Mouse (Mus musculus) C2C12 (cell line): ENCODE measurements around the gene Rps12. TPM values are rescaled to one million over a fixed set of nuclear protein-coding genes. Genes with fewer than 3 reads are reported as not detected.

Experiments used
- H3K27me3 ChIP-seq: one replicate; pipeline ENCODE4 v1.6.1; 2011; ENCODE audit not compliant: control insufficient read depth, insufficient read depth, insufficient read length
- H3K36me3 ChIP-seq: one replicate; pipeline ENCODE4 v1.6.1; 2011; ENCODE audit not compliant: control insufficient read depth, insufficient read depth
- H3K4me3 ChIP-seq: one replicate; pipeline ENCODE4 v1.5.1; 2011; ENCODE audit warnings: mild to moderate bottlenecking, control low read depth; ENCODE audit not compliant: poor library complexity, insufficient read depth, severe bottlenecking
- H3K79me2 ChIP-seq: one replicate; pipeline ENCODE4 v1.6.1; 2011; ENCODE audit not compliant: control insufficient read depth, insufficient read depth
- H3K79me3 ChIP-seq: one replicate; pipeline ENCODE4 v1.6.1; 2011; ENCODE audit warnings: low read depth, control low read depth
- H3ac ChIP-seq: one replicate; pipeline ENCODE3; 2011; ENCODE audit warnings: low read depth; ENCODE audit not compliant: control insufficient read depth, insufficient read length
- CEBPB ChIP-seq: IDR thresholded peaks from one replicate; pipeline ENCODE4 v1.6.1; 2011; ENCODE audit warnings: low read depth, mild to moderate bottlenecking, control low read depth, moderate library complexity
- CTCF ChIP-seq: IDR thresholded peaks from one replicate; pipeline ENCODE4 v1.5.1; 2011; ENCODE audit not compliant: control insufficient read depth, insufficient read depth, insufficient read length
- FOSL1 ChIP-seq: IDR thresholded peaks from one replicate; pipeline ENCODE4 v1.8.0; 2011; ENCODE audit warnings: mild to moderate bottlenecking, low read length; ENCODE audit not compliant: poor library complexity, insufficient read depth, severe bottlenecking
- MAX ChIP-seq: IDR thresholded peaks from one replicate; pipeline ENCODE4 v1.6.1; 2011; ENCODE audit warnings: mild to moderate bottlenecking, control low read depth
- MYOD1 ChIP-seq: IDR thresholded peaks from one replicate; pipeline ENCODE4 v1.6.1; 2011; ENCODE audit warnings: low read depth; ENCODE audit not compliant: control insufficient read depth, insufficient read length
- MYOG ChIP-seq: IDR thresholded peaks from one replicate; pipeline ENCODE4 v1.6.1; 2011; ENCODE audit not compliant: control insufficient read depth, insufficient read length; ENCODE audit errors: extremely low read depth
- USF1 ChIP-seq: IDR thresholded peaks from one replicate; pipeline ENCODE4 v1.6.1; 2011; ENCODE audit warnings: low read depth, mild to moderate bottlenecking, control low read depth, moderate library complexity
- polyA plus RNA-seq: library from polyadenylated mRNA; unstranded; fragments of >200 nt; fragmentation: generic; extraction: Trizol; gene quantifications from one replicate; pipeline ENCODE4 v1.2.1, GENCODE M21; 2012; ENCODE audit warnings: missing spikeins

The Rps12 gene
- polyA plus RNA-seq, 1 experiment: 6,760 TPM

DNA sequence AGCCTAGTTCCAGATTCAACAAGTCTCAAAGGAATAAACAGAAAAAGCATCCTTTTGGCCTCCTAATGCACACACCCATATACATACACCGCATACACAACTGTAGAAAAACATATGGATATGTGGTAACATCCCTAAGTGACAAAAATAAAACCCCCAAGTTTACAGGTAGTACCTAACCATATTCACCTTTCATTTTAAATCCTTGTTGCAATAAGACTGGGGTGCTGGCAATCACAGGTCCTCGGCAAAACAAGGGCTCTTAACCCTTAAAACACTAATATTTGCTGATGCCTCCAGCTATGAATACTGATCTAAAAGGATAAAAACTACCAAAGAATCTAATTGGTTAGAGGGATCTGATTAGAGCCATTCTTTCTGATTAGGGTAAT is 3.6 kb downstream of the Rps12 start:
- no peak for TF ChIP-seq MAX
- no peak for TF ChIP-seq CTCF
- TF ChIP-seq CEBPB: no peak
- no peak for TF ChIP-seq USF1
- TF ChIP-seq FOSL1: no peak
- TF ChIP-seq MYOG: no peak
- TF ChIP-seq MYOD1: no peak
- H3K4me3 ChIP-seq: no peak overlapping the region
- H3K79me3 ChIP-seq: peaks cover 30% of the 10 kb centered on the region
- H3K36me3 ChIP-seq: peaks cover 40% of the 10 kb centered on the region
- no peak overlapping the region for H3ac ChIP-seq
- peaks cover 43% of the 10 kb centered on the region for H3K79me2 ChIP-seq
- H3K27me3 ChIP-seq: no peaks in the 10 kb centered on the region

DNA sequence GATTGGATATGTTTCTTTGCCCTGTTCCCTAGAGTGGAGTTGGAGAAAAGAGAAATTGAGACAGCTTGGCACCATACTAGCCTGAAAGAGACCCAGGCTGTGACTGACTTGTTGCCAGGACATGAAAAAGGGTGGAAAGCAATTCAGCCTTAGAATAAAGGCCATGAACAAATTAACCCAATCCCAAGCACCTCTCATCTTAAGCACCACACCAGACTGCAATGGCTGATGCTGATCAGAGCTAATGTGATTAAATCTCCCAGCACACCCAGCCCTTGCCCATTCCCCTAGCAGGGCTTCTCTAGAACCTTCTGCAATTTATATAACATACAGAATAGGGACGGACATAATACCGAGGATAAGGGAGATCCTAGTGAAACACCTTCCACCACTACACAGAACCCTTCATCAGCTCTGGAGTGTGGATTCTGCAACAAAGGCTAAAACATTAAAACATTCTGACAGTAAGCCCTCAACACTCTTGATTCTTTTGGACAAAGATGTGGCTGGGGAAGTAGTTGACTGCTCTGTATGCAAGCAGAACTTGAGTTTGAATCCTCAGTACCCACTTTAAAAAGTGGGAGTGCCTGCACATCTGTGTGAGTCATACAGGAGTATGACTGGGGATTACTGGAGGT is 4.1 kb downstream of the Rps12 start:
- no peak for TF ChIP-seq CTCF
- peak; percentile 2 for TF ChIP-seq FOSL1
- no peak for TF ChIP-seq MYOG
- Histone ChIP-seq H3K4me3 (no peak overlapping the region), H3ac (no peak overlapping the region), H3K79me3 (peaks cover 30% of the 10 kb centered on the region), H3K79me2 (peaks cover 38% of the 10 kb centered on the region), H3K36me3 (peaks cover 40% of the 10 kb centered on the region), H3K27me3 (no peaks in the 10 kb centered on the region)

DNA sequence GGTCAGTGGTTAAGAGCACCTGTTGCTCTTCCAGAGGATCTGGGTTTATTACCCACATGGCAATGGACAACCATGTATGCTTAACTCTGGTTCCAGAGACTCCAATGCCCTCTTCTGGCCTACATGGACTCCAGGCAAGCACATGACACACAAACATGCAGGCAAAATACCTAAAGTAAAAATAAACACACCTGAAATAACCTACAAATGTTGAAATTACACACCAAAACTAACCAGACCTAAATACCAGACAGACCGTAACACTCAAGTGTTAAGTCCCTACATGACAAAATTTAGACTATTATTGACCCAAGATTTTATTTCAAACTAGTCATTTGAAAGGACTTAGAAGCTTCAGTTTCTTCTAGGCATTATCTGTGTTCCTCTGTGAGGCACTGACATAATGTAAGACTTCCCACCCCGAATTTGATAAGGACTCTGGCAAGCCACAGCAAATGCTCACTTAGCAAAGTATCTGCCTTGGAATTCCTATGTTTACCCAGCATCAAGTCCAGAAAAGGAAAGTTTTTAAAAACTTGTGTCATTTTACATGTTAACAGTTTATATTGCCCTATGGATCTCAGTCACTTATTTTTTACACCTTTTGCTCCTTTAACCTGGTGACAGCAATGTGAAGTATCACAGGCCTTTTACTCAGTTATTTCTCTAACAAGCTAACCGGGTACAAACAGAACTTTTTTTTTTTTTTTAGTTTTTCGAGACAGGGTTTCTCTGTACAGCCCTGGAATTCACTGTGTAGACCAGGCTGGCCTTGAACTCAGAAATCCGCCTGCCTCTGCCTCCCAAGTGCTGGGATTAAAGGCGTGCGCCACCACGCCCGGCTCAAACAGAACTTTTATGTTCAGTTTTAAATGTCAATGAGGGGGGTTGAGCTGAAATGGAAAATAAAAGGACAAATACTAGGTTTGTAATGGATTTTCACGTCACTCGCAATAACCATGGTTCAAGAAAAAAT is 5.0 kb downstream of the Rps12 start:
- H3K79me3 ChIP-seq: peaks cover 28% of the 10 kb centered on the region
- peaks cover 30% of the 10 kb centered on the region for H3K79me2 ChIP-seq
- H3K27me3 ChIP-seq: no peaks in the 10 kb centered on the region
- H3K4me3 ChIP-seq: no peak overlapping the region
- TF ChIP-seq MYOG (no peak), CEBPB (no peak), CTCF (no peak), USF1 (no peak), MAX (no peak), MYOD1 (no peak), FOSL1 (no peak)
- H3K36me3 ChIP-seq: peaks cover 40% of the 10 kb centered on the region
- H3ac ChIP-seq: no peak overlapping the region

DNA sequence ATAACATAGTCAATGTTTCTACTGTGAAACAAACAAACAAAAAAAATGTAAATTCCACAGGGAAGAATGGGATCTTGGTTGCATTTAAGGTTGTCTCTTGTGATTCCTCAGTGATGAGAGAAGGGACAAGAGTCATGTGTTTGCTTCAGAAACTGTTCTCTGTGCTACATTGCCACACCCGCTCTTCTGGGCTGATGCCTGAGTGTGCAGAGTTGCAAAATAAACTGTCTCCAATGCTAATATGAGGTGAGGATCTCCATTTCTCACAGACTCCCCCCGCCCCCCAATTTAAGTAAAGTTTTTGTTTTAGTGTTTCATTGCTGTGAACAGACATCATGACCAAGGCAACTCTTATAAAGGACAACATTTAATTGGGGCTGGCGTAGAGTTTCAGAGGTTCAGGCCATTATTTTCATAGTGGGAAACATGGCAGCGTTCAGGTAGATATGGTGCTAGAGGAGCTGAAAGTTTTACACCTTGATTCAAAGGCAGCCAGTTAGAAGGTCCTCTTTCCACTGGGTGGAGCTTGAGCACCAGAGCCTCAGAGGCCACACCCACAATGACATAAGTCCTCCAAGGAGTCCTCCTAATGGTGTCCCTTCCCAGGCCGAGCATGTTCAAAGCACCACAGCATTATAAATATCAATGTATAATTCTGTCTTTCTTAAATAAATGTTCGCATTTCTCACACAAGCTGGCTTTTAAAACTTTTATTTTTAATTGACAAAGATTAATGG is 6.4 kb downstream of the Rps12 start:
- Histone ChIP-seq H3K79me2 (peaks cover 17% of the 10 kb centered on the region), H3K27me3 (no peaks in the 10 kb centered on the region), H3K4me3 (no peak overlapping the region), H3K36me3 (peaks cover 30% of the 10 kb centered on the region), H3ac (no peak overlapping the region), H3K79me3 (peaks cover 15% of the 10 kb centered on the region)
- TF ChIP-seq MYOG: no peak
- TF ChIP-seq FOSL1: no peak
- TF ChIP-seq MYOD1: no peak
- no peak for TF ChIP-seq CTCF
- TF ChIP-seq CEBPB: no peak
- TF ChIP-seq MAX: no peak
- TF ChIP-seq USF1: no peak

DNA sequence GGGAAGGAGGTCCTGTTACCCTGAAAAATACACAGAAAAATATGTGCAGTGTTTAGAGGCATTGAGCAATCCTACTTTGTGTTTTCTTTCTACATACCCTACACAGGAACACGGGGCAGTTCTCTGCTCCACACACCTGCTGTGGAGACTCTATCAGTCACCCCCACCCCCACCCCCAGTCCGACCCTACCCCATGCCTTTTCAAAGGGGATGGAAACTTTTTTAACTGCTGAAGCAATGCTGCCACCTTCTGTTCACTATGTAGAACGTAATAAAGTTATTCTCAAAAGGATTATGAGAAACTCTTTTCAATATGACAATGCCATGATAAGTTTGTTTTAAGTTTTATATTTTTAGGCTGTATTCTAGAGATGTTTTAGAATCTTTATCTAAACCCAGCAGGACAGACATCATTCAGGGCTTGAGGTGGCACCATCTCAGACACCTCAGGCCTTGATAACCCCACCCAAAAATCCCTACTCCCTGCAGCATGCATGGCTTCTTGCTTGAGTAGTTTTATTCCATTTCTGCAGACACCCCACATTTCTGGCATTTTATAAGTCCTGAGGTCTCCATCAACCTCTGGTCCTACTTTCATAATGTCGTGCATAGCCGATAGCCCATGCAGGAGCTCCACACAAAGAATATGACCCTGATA is 9.7 kb downstream of the Rps12 start:
- Histone ChIP-seq H3K4me3 (no peak overlapping the region), H3ac (no peak overlapping the region), H3K36me3 (no peaks in the 10 kb centered on the region), H3K27me3 (no peaks in the 10 kb centered on the region), H3K79me3 (no peaks in the 10 kb centered on the region), H3K79me2 (no peaks in the 10 kb centered on the region)
- TF ChIP-seq USF1 (no peak), CTCF (no peak), FOSL1 (no peak), MAX (no peak), CEBPB (no peak)
